Mouse (Mus musculus) MEL (cell line): ENCODE measurements around the gene Tas1r2. TPM values are rescaled to one million over a fixed set of nuclear protein-coding genes. Genes with fewer than 3 reads are reported as not detected.

Source experiments
- DNase-seq: peaks from one replicate; pipeline ENCODE4 v3.0.0; 2011; ENCODE audit warnings: low read depth, low spot score
- H3K27ac ChIP-seq: 2 replicates; pipeline ENCODE4 v1.5.1; 2012; ENCODE audit warnings: low read depth, mild to moderate bottlenecking, control low read depth, low read length, moderate library complexity; ENCODE audit not compliant: control insufficient read depth
- H3K27me3 ChIP-seq, 2 experiments: fragments of 150-350 bp in 1 of 2; sonication (generic) in 1 of 2; 2 replicates each; pipeline ENCODE4 v1.6.1; 2012; ENCODE audit warnings: low read length in 2 of 2, mild to moderate bottlenecking in 2 of 2, improper control_type of control experiment in 1 of 2, moderate library complexity in 1 of 2; ENCODE audit not compliant: insufficient read depth in 2 of 2, control insufficient read depth in 1 of 2
- H3K36me3 ChIP-seq, 2 experiments: 2 replicates each; pipeline ENCODE4 v1.6.1; 2012 to 2014; ENCODE audit warnings: low read length in 2 of 2, improper control_type of control experiment in 1 of 2, inconsistent platforms in 1 of 2, mild to moderate bottlenecking in 1 of 2; ENCODE audit not compliant: insufficient read depth in 2 of 2, control insufficient read depth in 1 of 2
- H3K4me1 ChIP-seq, 2 experiments: fragments of 150-350 bp in 1 of 2; sonication (generic) in 1 of 2; 2 replicates each; pipeline ENCODE4 v1.6.1; 2012; ENCODE audit warnings: low read length in 2 of 2, improper control_type of control experiment in 1 of 2, mild to moderate bottlenecking in 1 of 2; ENCODE audit not compliant: insufficient read depth in 2 of 2, control insufficient read depth in 1 of 2
- H3K4me3 ChIP-seq, 2 experiments: fragments of 150-350 bp in 1 of 2; sonication (generic) in 1 of 2; 2 replicates each; pipeline ENCODE4 v1.5.1; 2012; ENCODE audit warnings: low read depth in 2 of 2, low read length in 2 of 2, mild to moderate bottlenecking in 2 of 2, moderate library complexity in 2 of 2, control low read depth in 1 of 2, improper control_type of control experiment in 1 of 2; ENCODE audit not compliant: control insufficient read depth in 1 of 2, insufficient read depth in 1 of 2
- H3K79me2 ChIP-seq: 2 replicates; pipeline ENCODE4 v1.6.1; 2012; ENCODE audit warnings: mild to moderate bottlenecking, low read length, moderate library complexity; ENCODE audit not compliant: control insufficient read depth, poor library complexity, insufficient read depth
- H3K9ac ChIP-seq: 2 replicates; pipeline ENCODE4 v1.6.1; 2012; ENCODE audit warnings: low read depth, mild to moderate bottlenecking, control low read depth, low read length, moderate library complexity; ENCODE audit not compliant: control insufficient read depth, poor library complexity, severe bottlenecking
- H3K9me3 ChIP-seq: fragments of 150-350 bp; sonication (generic); replicated peaks from 2 replicates; pipeline ENCODE4 v1.6.1; 2012; ENCODE audit warnings: mild to moderate bottlenecking, low read length, improper control_type of control experiment, moderate library complexity; ENCODE audit not compliant: insufficient read depth
- BHLHE40 ChIP-seq: IDR thresholded peaks from 2 replicates; pipeline ENCODE4 v1.6.1; 2012; ENCODE audit warnings: low read depth, mild to moderate bottlenecking, inconsistent platforms, low read length, improper control_type of control experiment, borderline replicate concordance
- CHD1 ChIP-seq: IDR thresholded peaks from 2 replicates; pipeline ENCODE4 v1.6.1; 2012; ENCODE audit warnings: low read depth, mild to moderate bottlenecking, inconsistent platforms, low read length, improper control_type of control experiment
- CHD2 ChIP-seq: IDR thresholded peaks from 2 replicates; pipeline ENCODE4 v1.6.1; 2011; ENCODE audit warnings: low read length, improper control_type of control experiment
- CTCF ChIP-seq, 3 experiments: IDR thresholded peaks in 2 of 3; conservative IDR thresholded peaks in 1 of 3; 2 replicates each; pipeline ENCODE4 v1.5.1; 2011 to 2012; ENCODE audit warnings: low read length in 3 of 3, low read depth in 2 of 3, mild to moderate bottlenecking in 2 of 3, improper control_type of control experiment in 1 of 3, inconsistent platforms in 1 of 3, mixed read lengths in 1 of 3, moderate library complexity in 1 of 3; ENCODE audit not compliant: control insufficient read depth in 1 of 3, insufficient read depth in 1 of 3, poor library complexity in 1 of 3, severe bottlenecking in 1 of 3
- ELF1 ChIP-seq: IDR thresholded peaks from 2 replicates; pipeline ENCODE4 v1.6.1; 2014; ENCODE audit warnings: low read depth, mild to moderate bottlenecking, inconsistent platforms, low read length, improper control_type of control experiment, moderate library complexity
- EP300 ChIP-seq, 2 experiments: IDR thresholded peaks; 2 replicates each; pipeline ENCODE4 v1.6.1; 2011; ENCODE audit warnings: improper control_type of control experiment in 2 of 2, low read length in 2 of 2, low read depth in 1 of 2, mild to moderate bottlenecking in 1 of 2
- ETS1 ChIP-seq: IDR thresholded peaks from 2 replicates; pipeline ENCODE4 v1.6.1; 2012; ENCODE audit warnings: low read depth, mild to moderate bottlenecking, inconsistent platforms, low read length, improper control_type of control experiment, moderate library complexity
- GATA1 ChIP-seq: IDR thresholded peaks from 2 replicates; pipeline ENCODE4 v1.6.1; 2011; ENCODE audit warnings: low read depth, low read length, improper control_type of control experiment
- HCFC1 ChIP-seq: IDR thresholded peaks from 2 replicates; pipeline ENCODE4 v1.6.1; 2012; ENCODE audit warnings: low read depth, mild to moderate bottlenecking, inconsistent platforms, low read length, improper control_type of control experiment, moderate library complexity
- JUND ChIP-seq: IDR thresholded peaks from 2 replicates; pipeline ENCODE4 v1.6.1; 2011; ENCODE audit warnings: low read depth, mild to moderate bottlenecking, improper control_type of control experiment, low read length
- MAX ChIP-seq: IDR thresholded peaks from 2 replicates; pipeline ENCODE4 v1.6.1; 2011; ENCODE audit warnings: low read length, improper control_type of control experiment
- MAZ ChIP-seq: IDR thresholded peaks from 2 replicates; pipeline ENCODE4 v1.6.1; 2012; ENCODE audit warnings: low read depth, mild to moderate bottlenecking, inconsistent platforms, low read length, improper control_type of control experiment
- MXI1 ChIP-seq: IDR thresholded peaks from 2 replicates; pipeline ENCODE4 v1.6.1; 2011; ENCODE audit warnings: mild to moderate bottlenecking, low read depth, low read length, improper control_type of control experiment
- MYC ChIP-seq: IDR thresholded peaks from 2 replicates; pipeline ENCODE4 v1.6.1; 2011; ENCODE audit warnings: low read depth, mild to moderate bottlenecking, low read length, improper control_type of control experiment, moderate library complexity
- NELFE ChIP-seq: IDR thresholded peaks from 2 replicates; pipeline ENCODE4 v1.6.1; 2011; ENCODE audit warnings: low read depth, low read length, improper control_type of control experiment
- NRF1 ChIP-seq: IDR thresholded peaks from 2 replicates; pipeline ENCODE4 v1.6.1; 2014; ENCODE audit warnings: low read depth, mild to moderate bottlenecking, inconsistent platforms, low read length, improper control_type of control experiment, moderate library complexity; ENCODE audit not compliant: poor library complexity, insufficient read depth, severe bottlenecking
- POLR2A ChIP-seq, 2 experiments: IDR thresholded peaks; 2 replicates each; pipeline ENCODE4 v1.6.1; 2011 to 2012; ENCODE audit warnings: low read length in 2 of 2, mild to moderate bottlenecking in 2 of 2, control low read depth in 1 of 2, improper control_type of control experiment in 1 of 2, low read depth in 1 of 2, moderate library complexity in 1 of 2; ENCODE audit not compliant: control insufficient read depth in 1 of 2, insufficient read depth in 1 of 2, poor library complexity in 1 of 2
- POLR2AphosphoS2 ChIP-seq: IDR thresholded peaks from 2 replicates; pipeline ENCODE4 v1.6.1; 2011; ENCODE audit warnings: low read length, improper control_type of control experiment
- SIN3A ChIP-seq: IDR thresholded peaks from 2 replicates; pipeline ENCODE4 v1.6.1; 2012; ENCODE audit warnings: low read length, improper control_type of control experiment, inconsistent platforms
- SMC3 ChIP-seq: IDR thresholded peaks from 2 replicates; pipeline ENCODE4 v1.6.1; 2011; ENCODE audit warnings: low read depth, low read length, improper control_type of control experiment
- TAL1 ChIP-seq: IDR thresholded peaks from 2 replicates; pipeline ENCODE4 v1.6.1; 2012; ENCODE audit warnings: mild to moderate bottlenecking, inconsistent platforms, low read length, moderate library complexity, mixed read lengths
- TBP ChIP-seq: IDR thresholded peaks from 2 replicates; pipeline ENCODE4 v1.8.0; 2011; ENCODE audit warnings: low read depth, low read length, improper control_type of control experiment
- UBTF ChIP-seq: IDR thresholded peaks from 2 replicates; pipeline ENCODE4 v1.6.1; 2012; ENCODE audit warnings: low read depth, mild to moderate bottlenecking, inconsistent platforms, low read length, improper control_type of control experiment, moderate library complexity, borderline replicate concordance; ENCODE audit not compliant: insufficient read depth
- USF2 ChIP-seq, 2 experiments: IDR thresholded peaks; 2 replicates each; pipeline ENCODE4 v1.6.1; 2011 to 2012; ENCODE audit warnings: improper control_type of control experiment in 2 of 2, low read length in 2 of 2, borderline replicate concordance in 1 of 2, inconsistent platforms in 1 of 2, low read depth in 1 of 2, mild to moderate bottlenecking in 1 of 2; ENCODE audit not compliant: insufficient read depth in 1 of 2
- ZC3H11A ChIP-seq: IDR thresholded peaks from 2 replicates; pipeline ENCODE4 v1.6.1; 2012; ENCODE audit warnings: low read depth, mild to moderate bottlenecking, inconsistent platforms, low read length, improper control_type of control experiment
- ZKSCAN1 ChIP-seq: IDR thresholded peaks from 2 replicates; pipeline ENCODE4 v1.6.1; 2012; ENCODE audit warnings: low read depth, mild to moderate bottlenecking, inconsistent platforms, low read length, improper control_type of control experiment, moderate library complexity
- ZNF384 ChIP-seq: IDR thresholded peaks from 2 replicates; pipeline ENCODE4 v1.6.1; 2012; ENCODE audit warnings: low read depth, mild to moderate bottlenecking, inconsistent platforms, low read length, improper control_type of control experiment
- polyA plus RNA-seq, 2 experiments: library from polyadenylated mRNA; stranded (reverse) in 1 of 2; unstranded in 1 of 2; fragments of >175 nt in 1 of 2; fragments of >200 nt in 1 of 2; gene quantifications; 2 replicates each; pipeline versions ENCODE4 v1.2.1 to v1.2.4; 2012; ENCODE audit warnings: low replicate concordance in 2 of 2, low read depth in 1 of 2; ENCODE audit not compliant: insufficient read length in 2 of 2, insufficient read depth in 1 of 2, missing spikeins in 1 of 2
- total RNA-seq: library from RNA; depleted of rRNA; stranded (reverse); fragments of 300-350 nt; gene quantifications from 2 replicates; pipeline ENCODE4 v1.2.3, GENCODE M21; 2012

Tas1r2 gene
- total and polyA plus RNA-seq, 3 experiments: not detected

GRCm38 (mm10) chr4:139661897-139662296 lies 8.6 kb downstream of the Tas1r2 start:
- Histone ChIP-seq H3K4me3 (no peak overlapping the region), H3K27me3 (no peaks in the 10 kb centered on the region), H3K36me3 (no peaks in the 10 kb centered on the region), H3K4me1 (no peaks in the 10 kb centered on the region), H3K9me3 (no peaks in the 10 kb centered on the region), H3K79me2 (no peaks in the 10 kb centered on the region), H3K27ac (no peak overlapping the region), H3K9ac (no peak overlapping the region)
- DNase-seq: no peak
- TF ChIP-seq CHD2: no peak
- TF ChIP-seq SIN3A: no peak
- no peak for TF ChIP-seq HCFC1
- no peak for TF ChIP-seq MYC
- TF ChIP-seq NRF1: no peak
- no peak for TF ChIP-seq JUND

- Histone ChIP-seq H3K36me3 (no peaks in the 10 kb centered on the region), H3K27ac (no peak overlapping the region), H3K27me3 (no peaks in the 10 kb centered on the region), H3K9me3 (no peaks in the 10 kb centered on the region), H3K79me2 (no peaks in the 10 kb centered on the region), H3K4me3 (no peak overlapping the region), H3K9ac (no peak overlapping the region), H3K4me1 (no peaks in the 10 kb centered on the region)
- no peak for DNase-seq
- TF ChIP-seq MAZ: no peak
- TF ChIP-seq ELF1: no peak
- no peak for TF ChIP-seq CTCF (IDR thresholded peaks at IDR 0.05 in 2 of 3, conservative IDR thresholded peaks at IDR 0.05 in 1 of 3; ENCODE audit: control insufficient read depth in 1 of 3, insufficient read depth in 1 of 3, low read depth in 2 of 3, low read length in 3 of 3, poor library complexity in 1 of 3, severe bottlenecking in 1 of 3)
- no peak for TF ChIP-seq ETS1
Observed at GRCm38 (mm10) chr4:139667632-139668031, 14.3 kb downstream of the Tas1r2 start.

- Histone ChIP-seq H3K9ac (no peak overlapping the region), H3K36me3 (no peaks in the 10 kb centered on the region), H3K4me3 (no peak overlapping the region), H3K4me1 (no peaks in the 10 kb centered on the region), H3K9me3 (no peaks in the 10 kb centered on the region), H3K27me3 (no peaks in the 10 kb centered on the region), H3K27ac (no peak overlapping the region), H3K79me2 (no peaks in the 10 kb centered on the region)
- DNase-seq: peak; percentile 52
- TF ChIP-seq BHLHE40 (no peak), SMC3 (peak; percentile 70), EP300 (IDR thresholded peaks at IDR 0.05; ENCODE audit: low read depth in 1 of 2, low read length in 2 of 2) (no peak), GATA1 (no peak), SIN3A (no peak), POLR2A (IDR thresholded peaks at IDR 0.05; ENCODE audit: control insufficient read depth in 1 of 2, insufficient read depth in 1 of 2, low read depth in 1 of 2, low read length in 2 of 2, poor library complexity in 1 of 2) (no peak), CHD1 (no peak), MXI1 (no peak), NELFE (no peak), POLR2AphosphoS2 (no peak), TBP (no peak), MAZ (no peak), USF2 (IDR thresholded peaks at IDR 0.05; ENCODE audit: borderline replicate concordance in 1 of 2, insufficient read depth in 1 of 2, low read depth in 1 of 2, low read length in 2 of 2) (no peak), TAL1 (no peak), ZNF384 (no peak), MAX (no peak), UBTF (no peak), CTCF (IDR thresholded peaks at IDR 0.05 in 2 of 3, conservative IDR thresholded peaks at IDR 0.05 in 1 of 3; ENCODE audit: control insufficient read depth in 1 of 3, insufficient read depth in 1 of 3, low read depth in 2 of 3, low read length in 3 of 3, poor library complexity in 1 of 3, severe bottlenecking in 1 of 3) (peak; percentile 74 to 90 (median 76)), ZKSCAN1 (no peak), CHD2 (no peak), ZC3H11A (peak; percentile 53), NRF1 (no peak)
Observed at GRCm38 (mm10) chr4:139669847-139670246, 16.5 kb downstream of the Tas1r2 start.
